Mouse (Mus musculus) embryonic fibroblast, embryonic 13.5 days (primary cell): ENCODE measurements around the gene Plpp6. TPM values are rescaled to one million over a fixed set of nuclear protein-coding genes. Genes with fewer than 3 reads are reported as not detected.

Experiments used
- H3K27ac ChIP-seq: 2 replicates; pipeline ENCODE4 v1.5.1; 2012; ENCODE audit warnings: low read length, control low read depth, inconsistent platforms; ENCODE audit not compliant: insufficient read depth
- H3K4me1 ChIP-seq: 2 replicates; pipeline ENCODE4 v1.6.1; 2011; ENCODE audit warnings: low read length; ENCODE audit not compliant: control insufficient read depth, insufficient read depth
- H3K4me3 ChIP-seq: 2 replicates; pipeline ENCODE4 v1.5.1; 2011; ENCODE audit warnings: mild to moderate bottlenecking, control low read depth, low read length; ENCODE audit not compliant: insufficient read depth
- CTCF ChIP-seq: IDR thresholded peaks from 2 replicates; pipeline ENCODE4 v1.5.1; 2011; ENCODE audit warnings: mild to moderate bottlenecking, control low read depth, low read length, moderate library complexity, borderline replicate concordance; ENCODE audit not compliant: insufficient read depth
- POLR2A ChIP-seq: IDR thresholded peaks from 2 replicates; pipeline ENCODE4 v1.6.1; 2011; ENCODE audit warnings: low read depth, mild to moderate bottlenecking, control low read depth, low read length, moderate library complexity
- polyA plus RNA-seq: library from polyadenylated mRNA; stranded (reverse); fragments of >200 nt; gene quantifications from 2 replicates; pipeline ENCODE4 v1.2.4, GENCODE M21; 2011; ENCODE audit warnings: low read depth; ENCODE audit not compliant: missing spikeins, insufficient read length

Gene Plpp6
- polyA plus RNA-seq, 1 experiment: 7.6 TPM

DNA sequence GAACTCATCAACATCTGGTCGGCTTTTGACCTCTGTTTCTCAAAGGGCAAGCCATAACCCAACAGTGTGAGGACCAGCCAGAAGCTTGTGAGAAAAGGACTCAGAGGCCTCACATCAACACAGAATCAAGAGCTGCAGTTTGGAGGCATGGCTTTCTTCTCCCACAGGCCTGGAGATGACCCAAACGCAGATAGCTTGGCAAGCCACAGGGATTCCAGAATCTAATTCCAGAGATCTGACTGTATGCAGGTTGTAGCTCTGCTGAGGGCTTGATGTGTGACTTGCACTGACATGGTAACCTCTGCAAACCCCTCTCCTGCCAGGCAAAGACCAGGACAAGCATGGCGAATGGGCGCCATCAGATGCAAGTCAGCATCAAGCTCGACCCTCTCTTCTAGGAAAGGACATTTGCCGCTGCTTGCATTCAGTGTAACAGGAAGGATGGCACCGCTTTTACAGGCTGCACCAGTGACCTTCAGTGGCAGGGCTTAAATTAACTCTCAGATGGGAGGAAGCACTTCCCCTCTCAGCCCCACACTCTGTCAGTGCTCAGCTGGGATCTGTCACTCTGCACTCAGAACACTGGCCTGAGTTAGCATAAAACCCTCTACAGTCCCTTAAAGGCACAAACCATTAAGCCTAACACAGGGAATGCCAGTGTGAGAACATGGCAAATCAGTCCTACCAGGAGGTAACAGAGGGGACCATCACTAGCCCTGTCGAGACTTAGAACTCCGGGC, 23.4 kb upstream of the Plpp6 start:
- Histone ChIP-seq H3K4me3 (no peak overlapping the region), H3K4me1 (no peaks in the 10 kb centered on the region), H3K27ac (no peak overlapping the region)
- TF ChIP-seq CTCF (no peak), POLR2A (no peak)

DNA sequence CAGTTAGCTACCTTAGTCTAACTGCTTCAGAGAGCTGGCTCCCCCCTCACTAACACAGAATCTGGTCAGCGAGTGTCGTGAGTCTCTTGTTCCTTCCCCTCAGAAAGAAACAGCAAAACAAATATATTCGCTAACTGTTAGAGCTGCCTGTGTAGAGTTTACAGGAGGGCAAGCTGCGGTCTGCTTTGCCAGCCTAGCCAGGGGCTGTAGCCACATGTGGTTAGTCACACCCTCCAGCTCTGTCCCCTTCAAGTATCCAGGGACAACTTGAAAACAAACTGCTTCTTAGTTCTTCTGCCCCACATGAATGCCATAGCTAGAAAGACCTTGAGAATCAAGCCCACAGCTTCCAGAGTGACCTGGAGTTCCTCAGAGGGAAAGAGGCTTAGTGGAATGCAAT, 22.5 kb upstream of the Plpp6 start:
- no peak for TF ChIP-seq CTCF
- no peak for TF ChIP-seq POLR2A
- H3K4me3 ChIP-seq: no peak overlapping the region
- H3K4me1 ChIP-seq: no peaks in the 10 kb centered on the region
- H3K27ac ChIP-seq: no peak overlapping the region

DNA sequence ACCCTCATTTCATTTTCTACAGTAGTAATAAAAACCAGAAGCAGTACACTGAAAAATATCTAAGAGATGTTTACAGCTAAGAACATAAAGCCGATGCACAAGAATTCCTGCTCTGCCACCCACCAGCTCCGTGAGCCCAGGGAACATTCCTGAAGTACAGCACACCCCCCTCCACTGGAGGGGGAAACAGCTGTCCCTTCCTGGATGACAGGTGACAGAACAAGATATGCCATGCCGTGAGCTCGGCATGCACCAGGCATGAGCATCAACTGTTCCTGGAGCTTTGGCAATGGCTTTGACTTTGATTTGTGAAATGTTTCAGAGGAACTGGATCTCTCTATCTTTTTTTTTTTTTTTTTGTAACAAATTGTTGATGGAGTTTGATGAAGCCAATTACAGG, 17.0 kb upstream of the Plpp6 start:
- TF ChIP-seq CTCF (no peak), POLR2A (no peak)
- Histone ChIP-seq H3K4me1 (no peaks in the 10 kb centered on the region), H3K4me3 (no peak overlapping the region)

DNA sequence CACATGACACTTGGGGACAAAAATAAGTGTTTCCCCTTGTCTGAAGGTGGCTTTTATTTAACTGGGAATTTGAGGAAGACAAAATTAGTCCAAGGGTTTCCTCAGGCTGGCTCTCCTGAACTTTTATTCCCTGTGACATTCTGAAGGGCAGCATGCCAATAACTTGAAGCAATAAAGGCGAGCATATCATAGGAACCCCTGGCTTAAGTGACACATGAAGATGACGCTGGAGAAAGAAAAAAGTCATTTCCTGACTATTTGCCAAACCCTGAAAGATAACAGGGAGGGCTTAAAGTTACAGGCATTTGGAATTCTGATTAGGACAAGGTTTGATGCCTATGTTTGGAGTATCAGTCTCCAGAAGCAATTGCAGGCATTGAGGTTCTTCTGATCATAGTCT, 16.4 kb upstream of the Plpp6 start:
- H3K27ac ChIP-seq: no peak overlapping the region
- H3K4me3 ChIP-seq: no peak overlapping the region
- no peaks in the 10 kb centered on the region for H3K4me1 ChIP-seq
- TF ChIP-seq POLR2A: no peak
- TF ChIP-seq CTCF: no peak

More for the DNA sequence above, 17.0 kb upstream of the Plpp6 start:
- H3K27ac ChIP-seq: no peak overlapping the region

DNA sequence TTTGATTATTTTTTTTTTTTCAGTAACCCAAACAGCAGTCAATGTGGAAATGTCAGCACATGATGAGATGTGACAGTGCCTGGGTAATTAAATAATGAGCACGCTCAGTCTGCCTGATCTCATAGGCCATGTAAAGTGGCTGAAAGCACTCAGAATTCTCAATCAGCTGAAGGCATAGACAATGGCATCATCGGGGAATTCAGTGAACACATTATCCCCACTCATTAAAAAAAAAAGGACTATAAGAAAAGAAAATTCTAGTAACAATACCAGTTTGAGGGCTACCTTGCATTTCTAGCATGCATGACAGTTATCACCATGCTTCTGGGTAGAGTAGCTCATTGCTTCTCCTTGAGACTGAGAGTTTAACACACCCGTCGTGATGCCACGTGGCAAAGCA, 12.5 kb upstream of the Plpp6 start:
- TF ChIP-seq CTCF (no peak), POLR2A (no peak)
- H3K4me3 ChIP-seq: no peak overlapping the region
- no peak overlapping the region for H3K27ac ChIP-seq
- H3K4me1 ChIP-seq: no peaks in the 10 kb centered on the region

DNA sequence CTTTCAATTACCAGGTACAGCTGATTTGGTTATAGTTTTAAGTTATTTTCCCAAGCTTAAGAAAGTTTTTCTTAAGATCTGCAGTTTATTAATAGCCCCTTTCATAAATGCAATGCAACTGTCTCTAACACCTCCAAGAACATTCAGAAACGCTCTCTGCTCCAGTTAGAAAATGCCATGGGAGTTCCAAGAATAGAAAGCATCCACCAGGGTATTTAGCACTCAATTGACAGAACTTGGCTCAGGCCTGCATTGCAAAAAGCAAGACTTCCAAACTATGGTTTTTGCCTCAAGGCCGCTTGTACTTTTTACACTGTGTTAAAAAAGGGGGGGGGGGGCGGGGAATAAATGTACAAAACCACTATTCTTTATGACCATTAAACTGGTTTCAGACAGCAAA, 640 bp upstream of the Plpp6 start:
- peak overlapping the region; percentile 42 for H3K4me3 ChIP-seq
- no peak for TF ChIP-seq POLR2A
- TF ChIP-seq CTCF: no peak

DNA sequence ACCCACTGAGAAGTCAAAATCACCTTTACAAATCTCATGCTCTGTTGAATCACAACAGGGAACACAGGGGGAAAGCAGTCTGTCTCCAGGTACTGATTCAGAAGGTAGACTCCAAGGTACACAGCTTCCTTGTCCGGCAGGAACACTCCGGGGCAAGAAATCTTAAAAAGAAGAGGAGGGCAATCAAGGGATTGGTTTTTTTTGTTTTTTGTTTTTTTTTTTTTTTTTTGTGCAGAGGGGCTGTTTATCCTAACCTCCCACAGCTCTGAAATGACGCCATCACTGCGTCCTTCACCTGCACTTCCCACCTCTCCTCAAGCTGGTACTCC, 276 bp upstream of the Plpp6 start:
- no peak for TF ChIP-seq POLR2A
- no peak for TF ChIP-seq CTCF
- H3K27ac ChIP-seq: no peak overlapping the region

More for the DNA sequence above, 640 bp upstream of the Plpp6 start:
- Histone ChIP-seq H3K4me1 (peaks cover 5% of the 10 kb centered on the region; the same call in 1 of the 2 replicates), H3K27ac (no peak overlapping the region)

DNA sequence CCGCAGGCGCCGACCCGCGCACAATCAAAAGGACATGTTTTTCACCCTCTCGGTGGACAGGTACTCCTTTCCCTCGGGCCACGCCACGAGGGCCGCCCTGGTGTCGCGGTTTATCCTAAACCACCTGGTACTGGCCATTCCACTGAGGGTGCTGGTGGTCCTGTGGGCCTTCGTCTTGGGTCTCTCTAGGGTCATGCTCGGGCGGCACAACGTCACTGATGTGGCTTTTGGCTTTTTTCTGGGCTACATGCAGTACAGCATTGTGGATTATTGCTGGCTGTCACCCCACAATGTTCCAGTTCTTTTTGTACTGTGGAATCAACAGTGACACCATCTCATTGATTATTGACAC, 775 bp downstream of the Plpp6 start:
- TF ChIP-seq CTCF (no peak), POLR2A (no peak)
- H3K27ac ChIP-seq: no peak overlapping the region
- H3K4me1 ChIP-seq: peaks cover 5% of the 10 kb centered on the region; the same call in 1 of the 2 replicates
- H3K4me3 ChIP-seq: peak overlapping the region; percentile 42

More for the DNA sequence above, 276 bp upstream of the Plpp6 start:
- peaks cover 5% of the 10 kb centered on the region; the same call in 1 of the 2 replicates for H3K4me1 ChIP-seq
- H3K4me3 ChIP-seq: peak overlapping the region; percentile 42

DNA sequence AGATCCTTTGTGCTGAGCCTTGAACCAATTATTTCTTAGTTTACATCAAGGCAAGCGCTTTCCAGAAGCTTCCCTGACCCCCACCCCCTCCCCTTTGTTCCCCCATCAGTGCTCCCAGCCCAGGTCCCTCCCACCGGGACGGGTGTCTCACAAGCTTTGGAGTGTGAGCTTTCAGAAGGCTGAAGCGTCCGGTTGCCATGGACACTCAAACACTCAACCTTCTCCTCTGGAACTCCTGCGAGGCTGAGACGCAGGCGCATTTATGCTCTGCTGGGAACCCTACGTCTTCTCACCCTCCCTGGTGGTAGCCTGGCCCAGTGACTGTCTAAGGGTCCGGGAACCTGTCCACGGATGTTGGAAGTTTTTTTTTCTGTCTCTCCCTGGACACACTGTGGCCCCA, 3.9 kb downstream of the Plpp6 start, which contains the start of gene 4430402I18Rik:
Gene 4430402I18Rik (minus strand): TSS at position 149 of the 400 bp plus-strand sequence.
- H3K4me3 ChIP-seq: no peak within 1 kb of the TSS
- TF ChIP-seq CTCF (no peak), POLR2A (no peak)
- H3K4me1 ChIP-seq: peaks cover 5% of the 10 kb centered on the region; the same call in 1 of the 2 replicates
- no peak within 1 kb of the TSS for H3K27ac ChIP-seq

DNA sequence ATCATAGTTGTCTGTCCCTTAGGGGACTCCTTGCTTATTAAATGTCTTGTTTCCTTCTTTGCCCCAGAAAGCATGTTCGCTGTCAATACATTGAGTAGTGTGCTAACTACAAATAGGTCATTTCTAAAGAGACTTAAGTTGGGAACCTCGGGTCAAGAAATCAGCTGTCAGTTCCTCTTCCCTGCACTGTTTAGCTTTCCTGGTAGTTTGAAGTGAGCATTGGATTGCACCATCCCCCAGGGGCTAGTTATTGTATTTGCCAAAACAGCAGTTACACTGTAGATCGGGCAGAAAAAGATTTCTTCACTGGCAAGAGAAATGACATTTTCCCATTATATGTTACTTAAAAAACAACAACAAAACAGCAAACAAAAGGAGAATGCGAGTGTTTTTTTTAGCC, 4.4 kb downstream of the Plpp6 start:
- no peak for TF ChIP-seq CTCF
- TF ChIP-seq POLR2A: no peak

More for the DNA sequence above, 4.4 kb downstream of the Plpp6 start:
- Histone ChIP-seq H3K4me1 (peaks cover 5% of the 10 kb centered on the region; the same call in 1 of the 2 replicates), H3K27ac (no peak overlapping the region), H3K4me3 (no peak overlapping the region)
